Mouse (Mus musculus) liver, postnatal 0 days (tissue): ENCODE measurements around the gene Ptgs1.

Experiments
- CTCF ChIP-seq: sonication (generic); IDR thresholded peaks from 2 replicates; pipeline ENCODE4 v1.5.1; 2016; ENCODE audit warnings: antibody characterized with exemption, low read depth
- EP300 ChIP-seq: IDR thresholded peaks from 2 replicates; pipeline ENCODE4 v1.6.1; 2016; ENCODE audit warnings: antibody characterized with exemption, low read depth, mild to moderate bottlenecking

DNA sequence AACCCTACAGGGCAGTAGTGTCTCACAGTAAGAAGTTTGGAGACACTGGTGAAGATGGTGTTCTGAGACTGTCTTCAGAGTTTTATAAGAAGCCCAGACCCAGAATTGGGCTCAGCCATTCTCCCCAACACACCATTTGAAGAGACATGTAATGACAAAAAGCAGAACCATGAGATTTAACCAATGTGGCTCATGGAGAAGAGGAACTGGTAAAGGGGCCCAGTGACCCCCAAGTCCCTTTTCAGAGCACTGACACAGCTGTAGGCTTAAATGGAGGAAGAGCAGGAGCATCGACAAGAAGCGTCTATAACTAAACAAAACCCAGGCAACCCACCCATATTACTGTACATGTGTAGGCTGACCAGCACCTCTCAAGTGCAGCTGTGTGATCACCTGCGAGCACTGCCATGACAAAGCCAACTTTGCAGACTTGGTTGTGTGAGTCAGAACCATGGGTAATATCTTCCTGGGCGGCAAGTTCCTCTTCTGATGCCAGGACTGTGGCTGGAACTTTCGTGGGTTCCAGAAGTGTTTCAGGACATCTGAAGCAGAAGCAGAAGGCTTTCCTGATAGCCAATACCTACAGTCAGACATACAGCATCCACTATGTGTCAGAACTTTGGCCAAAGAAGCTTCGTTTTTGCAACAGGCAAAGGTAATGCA lies 42.2 kb downstream of the Ptgs1 start:
- TF ChIP-seq EP300 (no peak), CTCF (no peak)
